Mouse (Mus musculus) cerebellum, adult 2 months (tissue): ENCODE data around the gene Sucla2.
A peak's percentile ranks its signal among the peaks of the same experiment; 100 is the strongest.

Experiments
- CTCF ChIP-seq: fragments of 200-500 bp; IDR thresholded peaks from 2 replicates; pipeline ENCODE4 v1.5.1; 2011; ENCODE audit warnings: low read depth, mild to moderate bottlenecking, control low read depth, low read length, moderate library complexity, borderline replicate concordance; ENCODE audit not compliant: insufficient read depth
- POLR2A ChIP-seq: fragments of 200-500 bp; IDR thresholded peaks from 2 replicates; pipeline ENCODE4 v1.6.1; 2011; ENCODE audit warnings: low read length, control low read depth, borderline replicate concordance; ENCODE audit not compliant: insufficient read depth

- TF ChIP-seq POLR2A (peak; percentile 35; the same call in 1 of the 2 replicates), CTCF (peak; percentile 99)
Measured at GRCm38 (mm10) chr14:73524766-73525448, at the start of gene Sucla2.
